ENCODE assay signal across 9 mouse cellular contexts in genomic region chr17:47524055-47524454, GRCm38 (mm10). TPM values are rescaled to one million over a fixed set of nuclear protein-coding genes. Genes with fewer than 3 reads are reported as not detected.
DNase-seq lines count a peak whose midpoint lies in the region; ATAC-seq and TF ChIP-seq lines count a peak whose summit lies in the region.
"Had no signal": no experiment of that assay in that cellular context is flagged by ENCODE, and none has a peak within 500 bp of the region (broad histone marks: within the 10 kb centered on the region; RNA-seq: fewer than 3 reads in every experiment).

No protein-coding gene starts in this region.

- WGBS in kidney, embryonic 15.5 days, result 75% methylated on average over 8 of the region's 8 CpGs
- WGBS in liver, embryonic 14.5 days (ENCODE audit: insufficient replicate concordance), result 81% methylated on average over 6 of the region's 8 CpGs
- 74% methylated on average over 8 of the region's 8 CpGs for WGBS in hindbrain, embryonic 12.5 days

- H3K4me1 ChIP-seq in kidney, embryonic 15.5 days, result peaks cover 50% of the 10 kb centered on the region
- H3K4me1 ChIP-seq in brown adipose tissue, adult 24 weeks (ENCODE audit: control insufficient read depth, insufficient read depth, insufficient read length, low read length), result peaks cover 18% of the 10 kb centered on the region
- peaks cover 61 to 74% of the 10 kb centered on the region in 2 experiments for H3K4me1 ChIP-seq in liver, embryonic 14.5 days (replicated peaks; ENCODE audit: control insufficient read depth in 2 of 2, insufficient read depth in 2 of 2, low read length in 1 of 2)
- peaks cover 43% of the 10 kb centered on the region for H3K4me1 ChIP-seq in hindbrain, embryonic 12.5 days

- no peak overlapping the region for H3K4me2 ChIP-seq in kidney, embryonic 15.5 days
- peak overlapping the region; percentile 94 for H3K4me2 ChIP-seq in liver, embryonic 14.5 days (ENCODE audit: low read depth)
- H3K4me2 ChIP-seq in hindbrain, embryonic 12.5 days (replicated peaks), result no peak overlapping the region

- H3K9ac ChIP-seq in kidney, embryonic 15.5 days, result no peak overlapping the region
- peak overlapping the region; percentile 90 for H3K9ac ChIP-seq in liver, embryonic 14.5 days (replicated peaks)
- no peak overlapping the region for H3K9ac ChIP-seq in hindbrain, embryonic 12.5 days

- TF ChIP-seq CTCF in liver, embryonic 14.5 days (IDR thresholded peaks at IDR 0.05; ENCODE audit: low read depth), result no peak

- no peak overlapping the region for H3K4me3 ChIP-seq in kidney, embryonic 15.5 days (replicated peaks)
- no peak overlapping the region for H3K4me3 ChIP-seq in brown adipose tissue, adult 24 weeks (ENCODE audit: insufficient read depth, low read depth, low read length)
- no peak overlapping the region for H3K4me3 ChIP-seq in liver, embryonic 14.5 days (ENCODE audit: insufficient read depth in 1 of 2, low read depth in 2 of 2, low read length in 2 of 2)
- H3K4me3 ChIP-seq in hindbrain, embryonic 12.5 days, result no peak overlapping the region

- peak overlapping the region; percentile 96 for H3K27ac ChIP-seq in kidney, embryonic 15.5 days
- peak overlapping the region; percentile 99 for H3K27ac ChIP-seq in brown adipose tissue, adult 24 weeks (replicated peaks; ENCODE audit: low read depth, low read length)
- H3K27ac ChIP-seq in liver, embryonic 14.5 days, result peak overlapping the region; percentile 98
- no peak overlapping the region for H3K27ac ChIP-seq in hindbrain, embryonic 12.5 days

- H3K27me3 ChIP-seq in kidney, embryonic 15.5 days, result no peaks in the 10 kb centered on the region
- no peaks in the 10 kb centered on the region for H3K27me3 ChIP-seq in liver, embryonic 14.5 days (ENCODE audit: control insufficient read depth, insufficient read depth, low read length)
- H3K27me3 ChIP-seq in hindbrain, embryonic 12.5 days, result no peaks in the 10 kb centered on the region

- no peak for DNase-seq in kidney, adult 18-20 months
- DNase-seq in liver, embryonic 14.5 days (ENCODE audit: low read depth in 3 of 3, low spot score in 3 of 3), result no peak
- no peak for DNase-seq in gastrocnemius, postnatal 14 days
- DNase-seq: kidney, adult 2 months; layer of hippocampus, adult 9-11 months had no signal

- intact Hi-C loops in gastrocnemius, postnatal 14 days (cut with DNase I; ENCODE audit: low total_unique reads), result no loop called here

- no peaks in the 10 kb centered on the region for H3K9me3 ChIP-seq in kidney, embryonic 15.5 days (replicated peaks)
- H3K9me3 ChIP-seq in liver, embryonic 14.5 days (ENCODE audit: control insufficient read depth, low read length), result no peaks in the 10 kb centered on the region
- H3K9me3 ChIP-seq in hindbrain, embryonic 12.5 days (replicated peaks), result no peaks in the 10 kb centered on the region

- ATAC-seq in kidney, embryonic 15.5 days (replicated peaks; ENCODE audit: low FRiP score), result no peak
- peak; percentile 19 for ATAC-seq in CD4-positive, CD25-positive, alpha-beta regulatory T cell, adult 4 months
- no peak for ATAC-seq in liver, embryonic 14.5 days (ENCODE audit: insufficient read depth)
- no peak for ATAC-seq in hindbrain, embryonic 12.5 days (ENCODE audit: low FRiP score)

- no peaks in the 10 kb centered on the region for H3K36me3 ChIP-seq in kidney, embryonic 15.5 days
- no peaks in the 10 kb centered on the region for H3K36me3 ChIP-seq in liver, embryonic 14.5 days (replicated peaks; ENCODE audit: control insufficient read depth, insufficient read depth, low read depth)
- no peaks in the 10 kb centered on the region for H3K36me3 ChIP-seq in hindbrain, embryonic 12.5 days

- no peak for TF ChIP-seq EP300 in liver, embryonic 14.5 days (IDR thresholded peaks at IDR 0.05; ENCODE audit: low read depth)

RNA-seq across cellular contexts. Expression of gene Ccnd3, which starts 19.2 kb away (rescaled TPM):
- 272 and 294 TPM in 2 replicates for polyA plus RNA-seq in kidney, embryonic 15.5 days (2015; fragmentation: Nextera tagmentation; extraction: Ambion mirVana)
- polyA plus RNA-seq in CD4-positive, CD25-positive, alpha-beta regulatory T cell, adult 4 months (2017; shearing (Covaris generic)), result 100 to 1,000 TPM; 149 to 151 TPM
- polyA plus RNA-seq in brown adipose tissue, adult 24 weeks (2012; ENCODE audit: insufficient read depth, insufficient read length, missing spikeins), result 40.4 and 48.4 TPM in 2 replicates
- 195 and 227 TPM in 2 replicates for polyA plus RNA-seq in liver, embryonic 14.5 days (2012; rRNA removed)
- 379 and 451 TPM in 2 replicates for polyA plus RNA-seq in liver, embryonic 14.5 days (2014; fragmentation: Nextera tagmentation; extraction: Ambion mirVana)
- total RNA-seq in gastrocnemius, postnatal 14 days (2021), result 10 to 100 TPM; 57.0 to 63.3 TPM
- polyA plus RNA-seq in hindbrain, embryonic 12.5 days (2016; fragmentation: Nextera tagmentation; extraction: Ambion mirVana), result 177 and 179 TPM in 2 replicates

RNA-seq across cellular contexts. Expression of gene Taf8, which starts 22.0 kb away (rescaled TPM):
- polyA plus RNA-seq in kidney, embryonic 15.5 days (2015; fragmentation: Nextera tagmentation; extraction: Ambion mirVana), result 32.2 and 37.0 TPM in 2 replicates
- 10 to 100 TPM; 61.1 to 95.4 TPM for polyA plus RNA-seq in CD4-positive, CD25-positive, alpha-beta regulatory T cell, adult 4 months (2017; shearing (Covaris generic))
- polyA plus RNA-seq in brown adipose tissue, adult 24 weeks (2012; ENCODE audit: insufficient read depth, insufficient read length, missing spikeins), result 6.8 and 8.9 TPM in 2 replicates
- polyA plus RNA-seq in liver, embryonic 14.5 days (2012; rRNA removed), result 13.8 and 15.5 TPM in 2 replicates
- polyA plus RNA-seq in liver, embryonic 14.5 days (2014; fragmentation: Nextera tagmentation; extraction: Ambion mirVana), result 10.4 and 11.8 TPM in 2 replicates
- total RNA-seq in gastrocnemius, postnatal 14 days (2021), result 10 to 100 TPM in 1 of 2 experiments, 1 to 10 TPM in 1; 9.5 to 10.2 TPM
- polyA plus RNA-seq in hindbrain, embryonic 12.5 days (2016; fragmentation: Nextera tagmentation; extraction: Ambion mirVana), result 27.5 and 29.5 TPM in 2 replicates
